22 mouse cellular contexts compared by ENCODE assay signal in the genomic region with DNA sequence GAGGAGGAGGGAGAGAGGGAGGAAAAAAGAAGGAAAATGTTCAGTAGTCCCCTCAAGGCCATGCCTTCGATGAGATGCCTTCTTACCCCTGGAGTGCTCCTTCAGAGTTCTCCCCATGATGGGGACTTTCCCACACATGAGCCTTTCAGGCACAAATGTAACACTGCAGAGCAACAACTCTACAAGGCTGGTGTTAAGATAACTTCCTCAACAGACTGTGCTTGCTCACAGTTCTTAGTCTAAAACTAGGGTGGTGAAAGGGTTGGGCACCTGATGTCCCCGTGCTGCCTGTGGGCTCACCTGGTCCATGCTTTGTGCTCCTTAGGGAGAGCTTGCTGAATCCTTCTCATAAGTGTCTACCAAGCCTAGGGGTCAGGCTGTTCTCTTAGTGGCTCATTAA. TPM values are rescaled to one million over a fixed set of nuclear protein-coding genes. Genes with fewer than 3 reads are reported as not detected.
DNase-seq lines count a peak whose midpoint lies in the region; ATAC-seq and TF ChIP-seq lines count a peak whose summit lies in the region.
"Had no signal": no experiment of that assay in that cellular context is flagged by ENCODE, and none has a peak within 500 bp of the region (broad histone marks: within the 10 kb centered on the region; RNA-seq: fewer than 3 reads in every experiment).

No protein-coding gene starts in this region.

- H3K4me2 ChIP-seq in CH12.LX (ENCODE audit: insufficient read depth, low read depth, poor library complexity, severe bottlenecking), result 0 out of 2 replicates have a peak overlapping the region, but pooled peaks have one; percentile 44
- H3K4me2 ChIP-seq in midbrain, embryonic 13.5 days (replicated peaks), result no peak overlapping the region
- H3K4me2 ChIP-seq: embryonic facial prominence, embryonic 12.5 days; forebrain, embryonic 13.5 days; forebrain, embryonic 15.5 days had no signal

- WGBS in midbrain, embryonic 13.5 days, result 100% methylated on average over 2 of the region's 2 CpGs

- no peak for TF ChIP-seq CTCF in CH12.LX (conservative IDR thresholded peaks at IDR 0.05 in 1 of 2, IDR thresholded peaks at IDR 0.05 in 1 of 2; ENCODE audit: low read depth in 2 of 2, low read length in 2 of 2)

- TF ChIP-seq POLR2A in CH12.LX (IDR thresholded peaks at IDR 0.05; ENCODE audit: low read depth, low read length), result no peak

- no peaks in the 10 kb centered on the region for H3K36me3 ChIP-seq in CH12.LX (replicated peaks in 1 of 2; ENCODE audit: control insufficient read depth in 1 of 2, insufficient read depth in 1 of 2, low read length in 1 of 2)
- no peaks in the 10 kb centered on the region for H3K36me3 ChIP-seq in midbrain, embryonic 13.5 days
- H3K36me3 ChIP-seq: embryonic facial prominence, embryonic 10.5 days; embryonic facial prominence, embryonic 12.5 days; forebrain, embryonic 15.5 days had no signal

- peaks cover 3% of the 10 kb centered on the region for H3K9me3 ChIP-seq in CH12.LX (replicated peaks; ENCODE audit: low read length)
- no peaks in the 10 kb centered on the region for H3K9me3 ChIP-seq in midbrain, embryonic 13.5 days
- H3K9me3 ChIP-seq: embryonic facial prominence, embryonic 10.5 days; embryonic facial prominence, embryonic 12.5 days; forebrain, embryonic 13.5 days; forebrain, embryonic 15.5 days had no signal

- no peaks in the 10 kb centered on the region for H3K79me2 ChIP-seq in CH12.LX (replicated peaks; ENCODE audit: control insufficient read depth, extremely low read depth, insufficient read depth, poor library complexity, severe bottlenecking)

- in situ Hi-C loops in CH12.LX (cut with MboI; ENCODE audit: low pct_ligation_motif_present, low pct_unique_long_range_greater_than_20kb, low sequenced_read_pairs), result no loop called here

- H3K9ac ChIP-seq in CH12.LX (ENCODE audit: insufficient read depth, low read depth), result no peak overlapping the region
- no peak overlapping the region for H3K9ac ChIP-seq in midbrain, embryonic 13.5 days (replicated peaks)
- H3K9ac ChIP-seq: embryonic facial prominence, embryonic 12.5 days; forebrain, embryonic 13.5 days; forebrain, embryonic 15.5 days; forebrain, postnatal 0 days had no signal

- H3K4me1 ChIP-seq in CH12.LX (ENCODE audit: control insufficient read depth in 1 of 2, insufficient read depth in 2 of 2), result peaks cover 16 to 29% of the 10 kb centered on the region in 2 experiments
- 0 out of 2 replicates have a peak, but pooled peaks cover 2% of the 10 kb centered on the region for H3K4me1 ChIP-seq in midbrain, embryonic 13.5 days (replicated peaks)
- H3K4me1 ChIP-seq: embryonic facial prominence, embryonic 10.5 days; embryonic facial prominence, embryonic 12.5 days; forebrain, embryonic 13.5 days; forebrain, embryonic 15.5 days had no signal

- peak; percentile 25 for DNase-seq in CD4-positive helper T cell, adult 2 months (ENCODE audit: low read depth, low spot score)
- DNase-seq in CD4-positive, CD25-positive, alpha-beta regulatory T cell, adult 2 months (ENCODE audit: low read depth, low spot score), result peak; percentile 47
- DNase-seq in CH12.LX (ENCODE audit: extremely low read depth), result no peak
- peak; percentile 53 for DNase-seq in naive thymus-derived CD4-positive, alpha-beta T cell, adult 2 months (ENCODE audit: low read depth)
- no peak for DNase-seq in thymus, postnatal 36 days
- DNase-seq in lung, postnatal 14 days, result no peak
- no peak for DNase-seq in layer of hippocampus, postnatal 36 days
- DNase-seq: adrenal gland, adult 2 months; adrenal gland, postnatal 10 days; adrenal gland, postnatal 25 days; cerebellum, adult 11 months; cerebellum, adult 18-20 months; cerebellum, adult 8-10 months; cerebellum, adult 9-11 months; cerebellum, postnatal 14 days; cerebellum, postnatal 36 days; forebrain, postnatal 0 days had no signal

- H3K27ac ChIP-seq in CH12.LX (ENCODE audit: insufficient read depth, low read depth), result no peak overlapping the region
- no peak overlapping the region for H3K27ac ChIP-seq in midbrain, embryonic 13.5 days
- H3K27ac ChIP-seq: embryonic facial prominence, embryonic 10.5 days; embryonic facial prominence, embryonic 12.5 days; forebrain, embryonic 13.5 days; forebrain, embryonic 15.5 days had no signal

- H3K27me3 ChIP-seq in CH12.LX (replicated peaks), result no peaks in the 10 kb centered on the region
- H3K27me3 ChIP-seq in midbrain, embryonic 13.5 days, result no peaks in the 10 kb centered on the region
- H3K27me3 ChIP-seq: embryonic facial prominence, embryonic 12.5 days; forebrain, embryonic 13.5 days; forebrain, embryonic 15.5 days had no signal

- TF ChIP-seq RAD21 in CH12.LX (IDR thresholded peaks at IDR 0.05; ENCODE audit: low read depth, low read length), result no peak

- TF ChIP-seq EP300 in CH12.LX (IDR thresholded peaks at IDR 0.05; ENCODE audit: low read length), result no peak

- dilution Hi-C loops in CH12.LX (cut with MboI; ENCODE audit: extremely low pct_ligation_motif_present, extremely low pct_unique_long_range_greater_than_20kb, low sequenced_read_pairs), result no loop called here

- H3K4me3 ChIP-seq in CH12.LX (replicated peaks in 1 of 3; ENCODE audit: low read depth in 2 of 3, low read length in 2 of 3, poor library complexity in 1 of 3), result no peak overlapping the region
- H3K4me3 ChIP-seq in midbrain, embryonic 13.5 days (replicated peaks), result no peak overlapping the region
- H3K4me3 ChIP-seq: embryonic facial prominence, embryonic 10.5 days; embryonic facial prominence, embryonic 12.5 days; forebrain, embryonic 13.5 days; forebrain, embryonic 15.5 days had no signal

- ATAC-seq in midbrain, embryonic 13.5 days, result no peak
- ATAC-seq: forebrain, embryonic 13.5 days; forebrain, embryonic 15.5 days; forebrain, postnatal 0 days had no signal

TF ChIP-seq in CH12.LX, 34 proteins besides CTCF, POLR2A, EP300 and RAD21:
- TF ChIP-seq MXI1 (IDR thresholded peaks at IDR 0.05; ENCODE audit: low read depth, low read length) (no peak), BHLHE40 (IDR thresholded peaks at IDR 0.05; ENCODE audit: low read depth, low read length) (no peak), CHD2 (IDR thresholded peaks at IDR 0.05; ENCODE audit: low read length) (no peak), SMC3 (IDR thresholded peaks at IDR 0.05; ENCODE audit: low read depth, low read length) (no peak), ZC3H11A (IDR thresholded peaks at IDR 0.05; ENCODE audit: low read depth, low read length) (no peak), MAZ (IDR thresholded peaks at IDR 0.05; ENCODE audit: low read depth, low read length) (no peak), MEF2A (IDR thresholded peaks at IDR 0.05; ENCODE audit: borderline replicate concordance, low read depth, low read length) (no peak), ZNF384 (IDR thresholded peaks at IDR 0.05; ENCODE audit: low read depth, low read length) (no peak), ELF1 (IDR thresholded peaks at IDR 0.05; ENCODE audit: low read depth, low read length) (no peak), JUND (conservative IDR thresholded peaks at IDR 0.05; ENCODE audit: low read depth, low read length) (no peak), TBP (conservative IDR thresholded peaks at IDR 0.05; ENCODE audit: low read depth, low read length) (no peak)
TF ChIP-seq in CH12.LX: peak in this region for 0.

RNA-seq across cellular contexts. Expression of a gene that starts 33.0 kb away (rescaled TPM):
- total RNA-seq in CH12.LX (2012; rRNA removed) (3.9 and 4.2 TPM in 2 replicates), CH12.LX (2014; rRNA removed) (8.3 and 9.1 TPM in 2 replicates)
- 11.9 and 16.2 TPM in 2 replicates for polyA plus RNA-seq in CH12.LX (2012; ENCODE audit: insufficient read length, low read depth)
- 31.1 and 37.4 TPM in 2 replicates for polyA plus RNA-seq in midbrain, embryonic 13.5 days (2015; fragmentation: Nextera tagmentation; extraction: Ambion mirVana)
- 10 to 100 TPM; 44.9 to 47.9 TPM for total RNA-seq in layer of hippocampus, postnatal 36 days (2021)

Comparison
In these comparisons a context has a peak if more than half of its experiments do, and no peak if none do; other contexts are left out.
1. DNase-seq: peak in CD4-positive helper T cell, adult 2 months (single experiment), CD4-positive, CD25-positive, alpha-beta regulatory T cell, adult 2 months (single experiment) and naive thymus-derived CD4-positive, alpha-beta T cell, adult 2 months (single experiment); none in CH12.LX (single experiment), thymus, postnatal 36 days (0 of 2), lung, postnatal 14 days (single experiment) and layer of hippocampus, postnatal 36 days (0 of 2).
2. RNA of a gene that starts 33.0 kb away (total RNA-seq): 44.9 to 47.9 TPM in layer of hippocampus, postnatal 36 days; 3.9 to 9.1 TPM in CH12.LX; every median in the first group is over 4 times any median in the second.